Mouse (Mus musculus) CH12.LX (cell line): ENCODE results near the gene Ift172. TPM values are rescaled to one million over a fixed set of nuclear protein-coding genes. Genes with fewer than 3 reads are reported as not detected.

Experiments used
- DNase-seq: peaks from one replicate; pipeline ENCODE4 v3.0.0-alpha.2; 2013; ENCODE audit errors: extremely low read depth
- H3K27ac ChIP-seq: 2 replicates; pipeline ENCODE4 v1.5.1; 2012; ENCODE audit warnings: low read depth, mild to moderate bottlenecking, control low read depth, moderate library complexity; ENCODE audit not compliant: insufficient read depth
- H3K27me3 ChIP-seq: replicated peaks from 2 replicates; pipeline ENCODE3; 2012; ENCODE audit warnings: inconsistent platforms
- H3K36me3 ChIP-seq, 2 experiments: replicated peaks in 1 of 2; 2 replicates each; pipeline versions ENCODE3 to v1.6.1; 2012; ENCODE audit warnings: inconsistent platforms in 1 of 2, low read length in 1 of 2, mild to moderate bottlenecking in 1 of 2, mixed read lengths in 1 of 2, moderate library complexity in 1 of 2; ENCODE audit not compliant: control insufficient read depth in 1 of 2, insufficient read depth in 1 of 2
- H3K4me1 ChIP-seq, 2 experiments: 2 replicates each; pipeline ENCODE4 v1.6.1; 2012; ENCODE audit warnings: inconsistent platforms in 1 of 2, moderate library complexity in 1 of 2; ENCODE audit not compliant: insufficient read depth in 2 of 2, control insufficient read depth in 1 of 2
- H3K4me2 ChIP-seq: 2 replicates; pipeline ENCODE4 v1.6.1; 2012; ENCODE audit warnings: low read depth, mild to moderate bottlenecking, control low read depth; ENCODE audit not compliant: poor library complexity, insufficient read depth, severe bottlenecking
- H3K4me3 ChIP-seq, 3 experiments: fragments of 150-350 bp in 1 of 3; sonication (generic) in 1 of 3; replicated peaks in 1 of 3; 2 replicates each; pipeline versions ENCODE3 to v1.5.1; 2011 to 2012; ENCODE audit warnings: low read depth in 2 of 3, low read length in 2 of 3, mild to moderate bottlenecking in 2 of 3, moderate library complexity in 2 of 3, control low read depth in 1 of 3, improper control_type of control experiment in 1 of 3, inconsistent platforms in 1 of 3, mixed read lengths in 1 of 3; ENCODE audit not compliant: poor library complexity in 1 of 3
- H3K79me2 ChIP-seq: replicated peaks from 2 replicates; pipeline ENCODE4 v1.6.1; 2012; ENCODE audit warnings: mild to moderate bottlenecking, moderate library complexity; ENCODE audit not compliant: control insufficient read depth, poor library complexity, insufficient read depth, severe bottlenecking; ENCODE audit errors: extremely low read depth
- H3K9ac ChIP-seq: 2 replicates; pipeline ENCODE4 v1.6.1; 2012; ENCODE audit warnings: low read depth, mild to moderate bottlenecking, control low read depth, moderate library complexity; ENCODE audit not compliant: insufficient read depth
- H3K9me3 ChIP-seq: replicated peaks from 2 replicates; pipeline ENCODE3; 2012; ENCODE audit warnings: low read length, inconsistent platforms, mixed read lengths
- CHD2 ChIP-seq: IDR thresholded peaks from 2 replicates; pipeline ENCODE4 v1.6.1; 2011; ENCODE audit warnings: low read length, improper control_type of control experiment
- ELF1 ChIP-seq: IDR thresholded peaks from 2 replicates; pipeline ENCODE4 v1.6.1; 2014; ENCODE audit warnings: low read depth, mild to moderate bottlenecking, inconsistent platforms, low read length, improper control_type of control experiment
- ETS1 ChIP-seq: conservative IDR thresholded peaks from 2 replicates; pipeline ENCODE4 v1.6.1; 2012; ENCODE audit warnings: low read depth, mild to moderate bottlenecking, inconsistent platforms, low read length, improper control_type of control experiment, moderate library complexity
- GABPA ChIP-seq: IDR thresholded peaks from 2 replicates; pipeline ENCODE4 v1.6.1; 2012; ENCODE audit warnings: low read depth, low read length, improper control_type of control experiment, inconsistent platforms; ENCODE audit not compliant: insufficient replicate concordance
- HCFC1 ChIP-seq: IDR thresholded peaks from 2 replicates; pipeline ENCODE4 v1.6.1; 2012; ENCODE audit warnings: low read depth, mild to moderate bottlenecking, inconsistent platforms, low read length, improper control_type of control experiment
- JUN ChIP-seq: IDR thresholded peaks from 2 replicates; pipeline ENCODE4 v1.6.1; 2011; ENCODE audit warnings: low read depth, mild to moderate bottlenecking, low read length, improper control_type of control experiment, moderate library complexity; ENCODE audit not compliant: insufficient read depth
- JUND ChIP-seq: conservative IDR thresholded peaks from 2 replicates; pipeline ENCODE4 v1.6.1; 2011; ENCODE audit warnings: low read depth, low read length, improper control_type of control experiment
- KAT2A ChIP-seq: IDR thresholded peaks from 2 replicates; pipeline ENCODE4 v1.6.1; 2012; ENCODE audit warnings: low read length, improper control_type of control experiment, inconsistent platforms; ENCODE audit not compliant: insufficient replicate concordance
- MAX ChIP-seq: IDR thresholded peaks from 2 replicates; pipeline ENCODE4 v1.6.1; 2011; ENCODE audit warnings: low read length, improper control_type of control experiment
- MYC ChIP-seq: IDR thresholded peaks from 2 replicates; pipeline ENCODE4 v1.6.1; 2011; ENCODE audit warnings: low read depth, mild to moderate bottlenecking, improper control_type of control experiment, low read length
- NELFE ChIP-seq: IDR thresholded peaks from 2 replicates; pipeline ENCODE4 v1.6.1; 2011; ENCODE audit warnings: low read depth, low read length, improper control_type of control experiment
- PAX5 ChIP-seq: IDR thresholded peaks from 2 replicates; pipeline ENCODE4 v1.6.1; 2012; ENCODE audit warnings: low read length, inconsistent platforms, mixed read lengths
- POLR2AphosphoS2 ChIP-seq: IDR thresholded peaks from 2 replicates; pipeline ENCODE4 v1.6.1; 2011; ENCODE audit warnings: low read depth, low read length, improper control_type of control experiment
- RAD21 ChIP-seq: IDR thresholded peaks from 2 replicates; pipeline ENCODE4 v1.6.1; 2011; ENCODE audit warnings: low read depth, mild to moderate bottlenecking, low read length, improper control_type of control experiment, moderate library complexity
- RCOR1 ChIP-seq: conservative IDR thresholded peaks from 2 replicates; pipeline ENCODE4 v1.6.1; 2012; ENCODE audit warnings: low read depth, mild to moderate bottlenecking, inconsistent platforms, low read length, improper control_type of control experiment
- SMC3 ChIP-seq: IDR thresholded peaks from 2 replicates; pipeline ENCODE4 v1.6.1; 2011; ENCODE audit warnings: low read depth, low read length, improper control_type of control experiment
- USF1 ChIP-seq: IDR thresholded peaks from 2 replicates; pipeline ENCODE4 v1.6.1; 2014; ENCODE audit warnings: low read depth, mild to moderate bottlenecking, inconsistent platforms, low read length, improper control_type of control experiment
- USF2 ChIP-seq: conservative IDR thresholded peaks from 2 replicates; pipeline ENCODE4 v1.6.1; 2011; ENCODE audit warnings: low read depth, low read length, improper control_type of control experiment
- ZKSCAN1 ChIP-seq: IDR thresholded peaks from 2 replicates; pipeline ENCODE4 v1.6.1; 2012; ENCODE audit warnings: low read depth, inconsistent platforms, low read length, improper control_type of control experiment, borderline replicate concordance
- ZNF384 ChIP-seq: IDR thresholded peaks from 2 replicates; pipeline ENCODE4 v1.6.1; 2012; ENCODE audit warnings: low read depth, low read length, improper control_type of control experiment, inconsistent platforms
- dilution Hi-C: fragments of 300-500 bp; cut with MboI; formaldehyde crosslinking; loops from 2 replicates; pipeline ENCODE4 v1.14.3; 2020; ENCODE audit warnings: low sequenced_read_pairs; ENCODE audit not compliant: extremely low pct_unique_long_range_greater_than_20kb, extremely low pct_ligation_motif_present
- in situ Hi-C: fragments of 300-500 bp; cut with MboI; formaldehyde crosslinking; loops from 3 replicates; pipeline ENCODE4 v1.14.3; 2019; ENCODE audit warnings: low sequenced_read_pairs, low pct_ligation_motif_present, low pct_unique_long_range_greater_than_20kb, mixed read lengths
- polyA plus RNA-seq: library from polyadenylated mRNA; unstranded; fragments of >175 nt; gene quantifications from 2 replicates; pipeline ENCODE4 v1.2.1, GENCODE M21; 2012; ENCODE audit warnings: low read depth; ENCODE audit not compliant: insufficient read length
- total RNA-seq, 2 experiments: library from RNA; depleted of rRNA; stranded (reverse); fragments of 300-350 nt in 1 of 2; fragments of >200 nt in 1 of 2; gene quantifications; 2 replicates each; pipeline ENCODE4 v1.2.3; 2012 to 2014

The Ift172 gene
- total and polyA plus RNA-seq, 3 experiments, result 6.1 to 21.5 (median 8.5) TPM

DNA sequence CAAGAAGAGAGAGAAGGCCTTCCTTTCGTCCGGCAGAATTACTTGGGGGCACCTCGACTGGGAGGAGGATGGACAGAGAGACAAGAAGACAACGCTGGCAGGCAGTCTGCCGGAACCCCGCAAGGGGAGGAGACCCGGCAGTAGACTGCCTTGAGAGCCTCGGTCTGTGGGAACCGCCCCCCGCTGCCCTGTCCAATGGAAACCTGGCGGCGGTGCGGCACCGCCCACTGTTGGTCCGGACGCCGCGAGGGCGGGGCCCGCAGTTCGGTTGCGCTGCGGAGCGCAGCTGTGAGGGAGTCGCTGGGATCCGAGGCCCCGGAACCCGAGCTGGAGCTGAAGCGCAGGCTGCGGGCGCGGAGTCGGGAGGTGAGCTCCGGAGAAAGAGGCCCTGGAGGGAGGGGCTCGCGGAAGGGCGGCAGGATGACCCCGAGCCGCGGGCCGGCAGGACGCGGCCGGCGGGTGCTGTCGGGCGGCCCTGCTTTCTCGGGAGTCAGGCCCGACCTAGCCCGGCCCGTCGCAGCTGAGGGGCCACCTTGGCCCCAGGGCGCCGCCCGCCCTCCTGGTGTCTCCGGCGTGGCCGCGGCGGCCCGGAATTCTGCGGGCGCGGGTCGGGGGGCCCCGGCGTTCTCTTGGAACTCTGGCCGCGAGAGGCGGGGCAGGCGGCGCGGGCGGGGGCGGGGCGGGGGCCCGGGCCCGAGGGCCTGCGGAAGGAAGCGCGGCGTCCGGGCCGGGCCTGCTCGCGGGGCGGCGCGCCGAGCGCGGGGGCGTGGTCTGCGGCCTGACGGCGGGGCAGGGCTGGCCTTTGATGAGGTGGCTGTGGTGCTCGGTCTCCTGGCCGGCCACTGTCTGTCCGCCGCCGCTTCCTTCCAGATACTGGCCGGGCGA is 50.0 kb downstream of the Ift172 start, which contains the start of the genes Nrbp1 and Gm9970 (continued):
- TF ChIP-seq HCFC1 (no peak; the same call in none of the 2 replicates), MAX (no peak), JUND (no peak), USF1 (no peak), KAT2A (no peak), GABPA (no peak), USF2 (no peak), POLR2AphosphoS2 (no peak; the same call in 1 of the 2 replicates), MYC (no peak)

GRCm38 (mm10) chr5:31226641-31227040 is 64.3 kb downstream of the Ift172 start:
- Histone ChIP-seq H3K9ac (no peak overlapping the region), H3K4me3 (no peak overlapping the region), H3K27me3 (no peaks in the 10 kb centered on the region), H3K27ac (no peak overlapping the region), H3K4me2 (no peak overlapping the region), H3K36me3 (no peaks in the 10 kb centered on the region), H3K4me1 (no peaks in the 10 kb centered on the region), H3K79me2 (no peaks in the 10 kb centered on the region), H3K9me3 (no peaks in the 10 kb centered on the region)
- dilution Hi-C loops (no loop called here), in situ Hi-C loops (no loop called here)
- TF ChIP-seq PAX5 (no peak), CHD2 (no peak), RAD21 (no peak), GABPA (no peak), RCOR1 (no peak), ETS1 (no peak), JUN (no peak), MAX (no peak), ZKSCAN1 (no peak), SMC3 (no peak), ELF1 (no peak), NELFE (no peak), ZNF384 (no peak)
- no peak for DNase-seq
